Mouse (Mus musculus) C2C12 (cell line): ENCODE data around the gene Plekhj1.

Experiments used
- CEBPB ChIP-seq: IDR thresholded peaks from one replicate; pipeline ENCODE4 v1.6.1; 2011; ENCODE audit warnings: low read depth, mild to moderate bottlenecking, control low read depth, moderate library complexity
- CTCF ChIP-seq: IDR thresholded peaks from one replicate; pipeline ENCODE4 v1.5.1; 2011; ENCODE audit not compliant: control insufficient read depth, insufficient read depth, insufficient read length
- MAX ChIP-seq: IDR thresholded peaks from one replicate; pipeline ENCODE4 v1.6.1; 2011; ENCODE audit warnings: mild to moderate bottlenecking, control low read depth
- MYOG ChIP-seq: IDR thresholded peaks from one replicate; pipeline ENCODE4 v1.6.1; 2011; ENCODE audit not compliant: control insufficient read depth, insufficient read length; ENCODE audit errors: extremely low read depth
- USF1 ChIP-seq: IDR thresholded peaks from one replicate; pipeline ENCODE4 v1.6.1; 2011; ENCODE audit warnings: low read depth, mild to moderate bottlenecking, control low read depth, moderate library complexity

DNA sequence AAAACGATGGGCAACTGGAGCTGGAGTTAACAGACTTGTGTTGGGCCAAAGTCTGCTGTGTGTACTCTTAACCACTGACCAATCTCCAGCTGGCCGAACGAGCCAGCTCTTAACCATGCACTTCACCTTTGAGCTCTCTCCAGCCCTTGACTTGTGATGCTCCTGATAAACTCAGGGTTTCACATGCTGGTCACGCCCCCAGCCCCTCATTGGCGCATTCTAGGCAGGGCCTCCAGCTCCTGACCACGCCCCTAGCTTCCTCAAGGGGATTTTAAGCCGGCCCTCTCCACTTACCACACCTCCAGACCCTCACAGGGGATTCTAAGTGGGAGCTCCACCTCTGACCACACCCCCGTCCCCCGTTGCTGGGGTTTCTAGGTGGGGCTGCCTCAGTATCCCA lies 32.7 kb upstream of the Plekhj1 start:
- TF ChIP-seq CTCF, result no peak
- TF ChIP-seq MAX, result no peak
- TF ChIP-seq MYOG, result no peak
- TF ChIP-seq USF1, result no peak
- no peak for TF ChIP-seq CEBPB
